Mouse (Mus musculus): ENCODE data around the gene Acap3. TPM values are rescaled to one million over a fixed set of nuclear protein-coding genes. Genes with fewer than 3 reads are reported as not detected.

Acap3 gene
- polyA plus RNA-seq, 1 experiment from 2014 or later: 29.0 TPM

DNA sequence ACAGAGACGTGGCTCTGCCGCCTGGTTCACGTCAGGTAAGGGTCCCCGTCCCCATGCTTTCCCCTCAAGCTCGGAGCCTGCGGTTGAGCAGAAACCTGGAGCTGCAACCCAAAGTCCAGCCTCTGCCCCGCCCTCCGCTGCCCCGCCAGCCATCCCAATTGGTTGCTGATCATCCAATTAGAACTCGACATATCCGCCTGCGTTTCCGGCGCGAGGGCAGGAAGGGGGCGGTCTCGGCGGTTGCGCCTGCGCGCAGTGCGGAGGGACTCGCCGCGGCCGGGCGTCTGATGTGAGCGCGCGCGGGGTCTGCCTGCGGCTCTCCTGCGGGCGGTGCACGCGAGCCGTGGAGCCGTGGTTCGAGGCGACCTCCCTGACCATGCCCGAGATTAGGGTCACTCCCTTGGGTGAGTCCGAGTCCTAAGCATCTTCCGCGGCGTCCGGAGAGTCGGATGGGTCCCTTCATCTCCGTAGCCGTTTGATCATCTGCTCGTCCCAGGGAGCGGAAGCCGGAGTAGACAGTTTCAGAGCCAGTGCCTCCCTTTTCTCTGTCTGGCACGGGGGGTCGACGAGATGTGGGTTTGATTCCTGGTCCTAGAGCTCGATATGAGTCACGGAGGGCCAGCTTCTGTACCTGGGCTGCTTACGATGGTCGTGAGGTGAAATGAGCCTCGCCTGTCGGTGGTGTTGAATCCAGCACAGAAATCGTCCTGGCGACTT lies 22.1 kb upstream of the Acap3 start, which contains the start of the genes Cptp and Ints11:
Cptp (minus strand) TSS at position 124 of the 717 bp plus-strand sequence.
Ints11 (plus strand) TSS at position 230 of the 717 bp plus-strand sequence.
- Histone ChIP-seq H3K36me3 (ENCODE audit: control insufficient read depth, insufficient read depth, low read length) (peaks cover 5% of the 10 kb centered on the region), H3K9me3 (ENCODE audit: control insufficient read depth, low read length) (no peaks in the 10 kb centered on the region), H3K27me3 (ENCODE audit: control insufficient read depth, insufficient read depth, low read length) (no peaks in the 10 kb centered on the region), H3K27ac (ENCODE audit: low read depth, low read length) (peak within 1 kb of the TSS; percentile 67), H3K4me3 (ENCODE audit: low read depth, low read length) (peak within 1 kb of the TSS; percentile 85), H3K9ac (ENCODE audit: low read depth, low read length) (peak within 1 kb of the TSS; percentile 81), H3K4me1 (replicated peaks; ENCODE audit: control insufficient read depth, insufficient read depth, low read length) (0 out of 2 replicates have a peak, but pooled peaks cover 3% of the 10 kb centered on the region), H3K4me2 (replicated peaks; ENCODE audit: low read depth, low read length) (peak within 1 kb of the TSS; percentile 91)
- ATAC-seq (ENCODE audit: low FRiP score) (peak; percentile 97), DNase-seq (ENCODE audit: low spot score) (peak; percentile 96)
- WGBS: under 1% methylated on average over 61 of the region's 63 CpGs

DNA sequence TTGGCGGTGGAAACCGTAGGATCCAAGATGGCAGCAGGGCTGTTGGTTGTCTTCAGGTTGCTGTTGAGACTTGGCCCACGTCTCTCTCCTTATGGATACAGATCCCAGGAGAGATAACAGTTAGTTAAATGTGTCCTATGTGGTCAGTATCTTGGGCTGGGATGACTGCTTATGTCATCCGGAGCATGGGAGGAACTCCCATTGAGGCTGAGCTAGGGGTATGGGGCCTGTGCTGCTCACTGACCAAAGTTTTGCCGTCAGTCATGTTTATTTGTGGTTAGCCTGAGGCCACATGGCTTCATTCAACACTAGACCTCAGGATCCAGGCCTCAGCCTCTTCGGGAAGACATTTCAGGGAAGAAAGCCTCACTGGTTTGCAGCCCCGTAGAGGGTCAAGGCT lies 20.2 kb upstream of the Acap3 start:
- no peaks in the 10 kb centered on the region for H3K27me3 ChIP-seq (ENCODE audit: control insufficient read depth, insufficient read depth, low read length)
- DNase-seq (ENCODE audit: low spot score): no peak
- ATAC-seq (ENCODE audit: low FRiP score): no peak
- H3K4me2 ChIP-seq (replicated peaks; ENCODE audit: low read depth, low read length): no peak overlapping the region
- 0 out of 2 replicates have a peak, but pooled peaks cover 3% of the 10 kb centered on the region for H3K4me1 ChIP-seq (replicated peaks; ENCODE audit: control insufficient read depth, insufficient read depth, low read length)
- no peak overlapping the region for H3K27ac ChIP-seq (ENCODE audit: low read depth, low read length)
- no peak overlapping the region for H3K4me3 ChIP-seq (ENCODE audit: low read depth, low read length)
- no peak overlapping the region for H3K9ac ChIP-seq (ENCODE audit: low read depth, low read length)
- 93% methylated on average over 7 of the region's 7 CpGs for WGBS
- H3K9me3 ChIP-seq (ENCODE audit: control insufficient read depth, low read length): no peaks in the 10 kb centered on the region
- peaks cover 11% of the 10 kb centered on the region for H3K36me3 ChIP-seq (ENCODE audit: control insufficient read depth, insufficient read depth, low read length)

DNA sequence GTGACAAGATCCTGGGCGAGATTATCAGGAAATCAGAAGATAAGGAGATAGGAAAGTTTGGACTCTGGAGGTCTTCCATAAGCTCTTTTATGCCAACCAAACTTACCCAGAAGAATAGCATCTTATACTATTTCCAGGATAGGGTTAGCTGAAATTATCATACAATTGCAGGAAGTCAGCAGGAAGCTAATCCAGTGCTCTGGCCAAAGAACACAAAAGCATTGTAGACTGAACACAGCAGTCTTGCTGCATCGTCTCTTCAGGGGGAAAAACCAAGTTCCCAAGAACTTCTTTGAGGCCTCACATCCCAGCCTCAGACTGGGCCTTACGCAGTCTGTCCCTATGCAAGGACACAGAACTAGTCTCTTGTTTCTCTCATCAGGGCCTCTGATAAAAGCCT lies 8.0 kb upstream of the Acap3 start:
- WGBS: 84% methylated on average over 3 of the region's 3 CpGs
- ATAC-seq (ENCODE audit: low FRiP score) (no peak), DNase-seq (ENCODE audit: low spot score) (no peak)
- H3K4me3 ChIP-seq (ENCODE audit: low read depth, low read length): no peak overlapping the region
- H3K4me2 ChIP-seq (replicated peaks; ENCODE audit: low read depth, low read length): no peak overlapping the region
- H3K27me3 ChIP-seq (ENCODE audit: control insufficient read depth, insufficient read depth, low read length): no peaks in the 10 kb centered on the region
- H3K36me3 ChIP-seq (ENCODE audit: control insufficient read depth, insufficient read depth, low read length): peaks cover 15% of the 10 kb centered on the region
- H3K4me1 ChIP-seq (replicated peaks; ENCODE audit: control insufficient read depth, insufficient read depth, low read length): no peaks in the 10 kb centered on the region
- no peak overlapping the region for H3K9ac ChIP-seq (ENCODE audit: low read depth, low read length)
- no peak overlapping the region for H3K27ac ChIP-seq (ENCODE audit: low read depth, low read length)
- no peaks in the 10 kb centered on the region for H3K9me3 ChIP-seq (ENCODE audit: control insufficient read depth, low read length)

DNA sequence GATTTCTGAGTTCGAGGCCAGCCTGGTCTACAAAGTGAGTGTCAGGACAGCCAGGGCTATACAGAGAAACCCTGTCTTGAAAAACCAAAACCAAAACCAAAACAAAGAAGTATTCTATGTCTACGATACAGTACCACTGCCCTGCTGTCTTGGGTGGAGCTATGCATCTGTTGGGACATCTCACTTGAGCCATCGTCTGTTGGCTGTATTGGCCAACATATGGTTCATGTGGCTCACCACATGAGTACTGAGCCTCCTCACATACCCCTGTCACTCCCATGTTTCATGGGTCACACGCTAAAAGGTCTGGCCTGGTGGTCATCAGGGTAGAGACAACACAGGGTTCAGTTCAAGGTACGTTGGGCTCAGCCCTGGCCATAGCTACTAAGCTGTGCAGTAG lies 5.3 kb upstream of the Acap3 start:
- no peak for ATAC-seq (ENCODE audit: low FRiP score)
- H3K36me3 ChIP-seq (ENCODE audit: control insufficient read depth, insufficient read depth, low read length): peaks cover 12% of the 10 kb centered on the region; the same call in 1 of the 2 replicates
- no peak for DNase-seq (ENCODE audit: low spot score)

DNA sequence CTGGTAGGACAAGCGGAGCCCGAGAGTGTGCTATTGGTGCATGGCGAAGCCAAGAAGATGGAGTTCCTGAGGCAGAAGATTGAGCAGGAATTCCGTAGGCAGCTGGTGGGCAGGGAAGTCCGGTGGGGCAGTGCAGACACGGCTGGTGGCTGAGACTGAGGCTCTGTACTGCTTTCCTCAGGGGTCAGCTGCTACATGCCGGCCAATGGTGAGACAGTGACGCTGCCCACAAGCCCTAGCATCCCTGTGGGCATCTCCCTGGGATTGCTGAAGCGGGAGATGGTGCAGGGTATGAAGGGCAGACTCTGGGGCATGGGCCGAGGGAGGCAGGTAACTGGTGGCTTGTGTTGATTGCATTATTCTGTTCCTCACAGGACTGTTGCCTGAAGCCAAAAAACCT lies 3.9 kb upstream of the Acap3 start:
- Histone ChIP-seq H3K4me3 (ENCODE audit: low read depth, low read length) (no peak overlapping the region), H3K9ac (ENCODE audit: low read depth, low read length) (no peak overlapping the region), H3K4me2 (replicated peaks; ENCODE audit: low read depth, low read length) (no peak overlapping the region), H3K4me1 (replicated peaks; ENCODE audit: control insufficient read depth, insufficient read depth, low read length) (peaks cover 3% of the 10 kb centered on the region; the same call in 1 of the 2 replicates), H3K36me3 (ENCODE audit: control insufficient read depth, insufficient read depth, low read length) (peaks cover 12% of the 10 kb centered on the region; the same call in 1 of the 2 replicates), H3K9me3 (ENCODE audit: control insufficient read depth, low read length) (no peaks in the 10 kb centered on the region), H3K27me3 (ENCODE audit: control insufficient read depth, insufficient read depth, low read length) (no peaks in the 10 kb centered on the region), H3K27ac (ENCODE audit: low read depth, low read length) (no peak overlapping the region)
- DNase-seq (ENCODE audit: low spot score) (no peak), ATAC-seq (ENCODE audit: low FRiP score) (no peak)
- 88% methylated on average over 10 of the region's 10 CpGs for WGBS

More for the DNA sequence above, 5.3 kb upstream of the Acap3 start:
- no peak overlapping the region for H3K4me2 ChIP-seq (replicated peaks; ENCODE audit: low read depth, low read length)
- WGBS: 91% methylated on average over 5 of the region's 5 CpGs
- no peaks in the 10 kb centered on the region for H3K27me3 ChIP-seq (ENCODE audit: control insufficient read depth, insufficient read depth, low read length)
- H3K27ac ChIP-seq (ENCODE audit: low read depth, low read length): no peak overlapping the region
- peaks cover 3% of the 10 kb centered on the region; the same call in 1 of the 2 replicates for H3K4me1 ChIP-seq (replicated peaks; ENCODE audit: control insufficient read depth, insufficient read depth, low read length)
- H3K9ac ChIP-seq (ENCODE audit: low read depth, low read length): no peak overlapping the region
- H3K4me3 ChIP-seq (ENCODE audit: low read depth, low read length): no peak overlapping the region
- no peaks in the 10 kb centered on the region for H3K9me3 ChIP-seq (ENCODE audit: control insufficient read depth, low read length)

DNA sequence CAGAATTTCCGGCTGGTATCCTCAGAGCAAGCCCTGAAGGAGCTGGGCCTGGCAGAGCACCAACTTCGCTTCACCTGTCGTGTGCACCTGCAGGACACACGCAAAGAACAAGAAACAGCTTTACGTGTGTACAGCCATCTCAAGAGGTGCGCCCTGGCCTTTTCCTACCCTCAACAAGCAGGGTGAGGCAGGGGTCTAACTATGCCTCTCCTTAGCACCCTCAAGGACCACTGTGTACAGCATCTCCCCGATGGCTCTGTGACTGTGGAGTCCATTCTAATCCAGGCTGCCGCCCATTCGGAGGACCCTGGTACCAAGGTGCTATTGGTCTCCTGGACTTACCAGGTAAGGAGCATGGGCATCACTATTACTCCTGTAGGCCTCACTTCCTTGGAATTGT lies 3.4 kb upstream of the Acap3 start:
- Histone ChIP-seq H3K36me3 (ENCODE audit: control insufficient read depth, insufficient read depth, low read length) (peaks cover 12% of the 10 kb centered on the region; the same call in 1 of the 2 replicates), H3K4me3 (ENCODE audit: low read depth, low read length) (no peak overlapping the region), H3K27ac (ENCODE audit: low read depth, low read length) (no peak overlapping the region), H3K9ac (ENCODE audit: low read depth, low read length) (no peak overlapping the region), H3K27me3 (ENCODE audit: control insufficient read depth, insufficient read depth, low read length) (no peaks in the 10 kb centered on the region), H3K4me2 (replicated peaks; ENCODE audit: low read depth, low read length) (no peak overlapping the region), H3K9me3 (ENCODE audit: control insufficient read depth, low read length) (no peaks in the 10 kb centered on the region), H3K4me1 (replicated peaks; ENCODE audit: control insufficient read depth, insufficient read depth, low read length) (peaks cover 5% of the 10 kb centered on the region; the same call in 1 of the 2 replicates)
- 94% methylated on average over 9 of the region's 9 CpGs for WGBS
- no peak for DNase-seq (ENCODE audit: low spot score)
- ATAC-seq (ENCODE audit: low FRiP score): no peak

DNA sequence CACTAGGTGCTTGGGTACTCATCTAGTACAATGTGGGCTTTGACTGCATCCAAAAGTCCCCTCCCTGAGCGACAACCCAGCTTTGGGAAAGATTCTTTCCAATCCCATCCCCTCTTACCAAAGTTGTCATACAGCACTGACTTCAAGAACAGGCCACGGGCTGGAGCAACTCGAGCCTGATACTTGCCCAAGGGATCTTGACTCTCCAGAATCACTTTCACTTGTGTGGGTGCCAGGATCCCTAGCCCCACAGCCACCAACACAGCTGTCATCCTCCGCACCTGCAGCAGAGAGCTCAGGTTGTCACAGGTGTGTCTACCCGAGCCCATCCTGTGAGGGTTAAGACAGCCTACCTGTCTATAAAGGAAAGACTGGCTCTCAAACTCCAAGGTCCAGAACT lies 2.3 kb upstream of the Acap3 start:
- Histone ChIP-seq H3K27me3 (ENCODE audit: control insufficient read depth, insufficient read depth, low read length) (no peaks in the 10 kb centered on the region), H3K9me3 (ENCODE audit: control insufficient read depth, low read length) (no peaks in the 10 kb centered on the region), H3K9ac (ENCODE audit: low read depth, low read length) (no peak overlapping the region), H3K4me2 (replicated peaks; ENCODE audit: low read depth, low read length) (no peak overlapping the region), H3K4me1 (replicated peaks; ENCODE audit: control insufficient read depth, insufficient read depth, low read length) (peaks cover 13% of the 10 kb centered on the region; the same call in 1 of the 2 replicates), H3K27ac (ENCODE audit: low read depth, low read length) (no peak overlapping the region), H3K36me3 (ENCODE audit: control insufficient read depth, insufficient read depth, low read length) (peaks cover 12% of the 10 kb centered on the region; the same call in 1 of the 2 replicates), H3K4me3 (ENCODE audit: low read depth, low read length) (no peak overlapping the region)
- ATAC-seq (ENCODE audit: low FRiP score) (no peak), DNase-seq (ENCODE audit: low spot score) (no peak)
- 83% methylated on average over 5 of the region's 5 CpGs for WGBS

DNA sequence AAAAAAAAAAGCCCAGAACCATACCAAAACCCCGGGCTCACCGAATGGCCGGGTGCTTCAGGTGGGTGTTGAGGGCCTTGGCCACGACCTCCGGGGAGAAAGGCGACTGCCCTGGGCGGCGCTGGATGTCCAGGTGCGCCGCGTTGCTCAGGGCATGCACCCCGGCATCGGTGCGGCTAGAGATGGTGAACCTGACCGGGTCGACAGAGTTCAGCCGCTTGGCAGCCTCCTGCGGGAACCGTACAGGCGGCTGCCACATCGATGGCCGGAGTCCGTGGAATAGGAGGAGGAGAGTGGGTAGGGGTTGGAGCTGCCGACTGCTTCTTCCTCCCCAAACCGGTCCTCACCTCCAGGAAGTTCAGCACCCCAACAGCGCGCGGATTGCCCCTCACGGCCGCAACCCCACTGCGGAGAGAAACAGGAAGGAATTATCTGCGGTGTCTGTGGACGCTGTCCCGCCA lies 581 bp upstream of the Acap3 start:
- Histone ChIP-seq H3K9ac (ENCODE audit: low read depth, low read length) (peak overlapping the region; percentile 91), H3K4me2 (replicated peaks; ENCODE audit: low read depth, low read length) (peak overlapping the region; percentile 85), H3K36me3 (ENCODE audit: control insufficient read depth, insufficient read depth, low read length) (peaks cover 10% of the 10 kb centered on the region; the same call in 1 of the 2 replicates), H3K27me3 (ENCODE audit: control insufficient read depth, insufficient read depth, low read length) (no peaks in the 10 kb centered on the region), H3K4me3 (ENCODE audit: low read depth, low read length) (peak overlapping the region; percentile 88), H3K9me3 (ENCODE audit: control insufficient read depth, low read length) (no peaks in the 10 kb centered on the region), H3K4me1 (replicated peaks; ENCODE audit: control insufficient read depth, insufficient read depth, low read length) (peaks cover 16% of the 10 kb centered on the region), H3K27ac (ENCODE audit: low read depth, low read length) (peak overlapping the region; percentile 11; the same call in 1 of the 2 replicates)
- 0% methylated on average over 34 of the region's 34 CpGs for WGBS
- ATAC-seq (ENCODE audit: low FRiP score) (no peak), DNase-seq (ENCODE audit: low spot score) (no peak)

All from hindbrain, embryonic 11.5 days (tissue).